Mouse (Mus musculus): ENCODE measurements around the gene Serpinb3b.
"Not testable (repeated sequence)": the region's sequence is repeated elsewhere in the genome, so short reads cannot be mapped to it uniquely, and the experiment has no call there.

Gene Serpinb3b

GRCm38 (mm10) chr1:107278261-107278660 lies at the start of gene Serpinb3b, which contains the start of gene Serpinb3c:
Serpinb3b (minus strand) TSS chr1:107278361.
Serpinb3c (minus strand) TSS chr1:107278371.
- not testable (repeated sequence) for DNase-seq (ENCODE audit: low spot score)

DNA sequence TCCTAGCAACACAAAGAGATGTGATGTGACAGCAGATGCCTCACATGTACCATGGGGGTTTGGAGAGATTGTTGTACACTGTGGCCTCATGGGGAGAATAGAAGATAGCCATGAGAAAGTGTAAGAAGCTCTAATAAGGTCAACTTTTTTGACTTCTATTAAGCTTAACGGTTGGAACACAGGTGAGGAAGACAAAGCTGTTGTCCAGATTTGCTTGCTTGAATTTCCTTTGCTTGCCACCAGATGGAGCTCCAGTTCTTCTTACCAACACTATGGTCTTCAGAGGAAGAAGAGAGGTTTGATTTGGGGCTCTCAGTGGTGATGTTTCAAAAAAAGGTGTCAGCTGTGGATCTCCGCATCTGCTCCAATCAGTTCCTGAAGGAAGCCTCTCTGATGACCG lies 35.0 kb downstream of the Serpinb3b start:
- DNase-seq (ENCODE audit: low spot score): not testable (repeated sequence)

DNA sequence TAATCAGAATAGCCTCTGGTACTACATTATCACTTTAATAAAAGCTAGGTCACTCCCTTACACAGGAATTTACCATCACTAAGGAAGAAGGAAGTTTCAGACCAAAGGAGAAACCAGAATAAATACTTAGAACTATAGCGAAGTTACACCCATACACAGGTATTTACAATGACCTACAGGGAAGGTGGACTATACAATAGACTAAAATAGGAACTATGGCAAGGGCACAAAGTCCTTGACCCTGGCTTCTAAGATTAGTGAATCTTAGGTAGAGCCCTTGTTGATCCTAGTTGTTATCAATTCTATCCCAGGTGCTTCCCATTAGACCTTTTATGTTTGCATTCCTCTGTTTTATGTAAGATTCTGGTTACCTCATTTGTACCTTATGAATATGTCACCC lies 60.9 kb downstream of the Serpinb3b start:
- not testable (repeated sequence) for DNase-seq (ENCODE audit: low spot score)

DNA sequence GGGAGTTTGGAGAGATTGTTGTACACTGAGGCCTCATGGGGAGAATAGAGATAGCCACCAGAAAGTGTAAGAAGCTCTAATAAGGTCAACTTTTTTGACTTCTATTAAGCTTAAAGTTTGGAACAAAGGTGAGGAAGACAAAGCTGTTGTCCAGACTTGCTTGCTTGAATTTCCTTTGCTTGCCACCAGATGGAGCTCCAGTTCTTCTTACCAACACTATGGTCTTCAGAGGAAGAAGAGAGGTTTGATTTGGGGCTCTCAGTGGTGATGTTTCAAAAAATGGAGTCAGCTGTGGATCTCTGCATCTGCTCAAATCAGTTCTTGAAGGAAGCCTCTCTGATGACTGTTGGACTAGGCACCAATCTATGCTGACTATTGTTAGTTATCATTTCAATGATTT lies 150.7 kb downstream of the Serpinb3b start:
- DNase-seq (ENCODE audit: low spot score): not testable (repeated sequence)

All from c-Kit-positive CD71-positive TER-119-positive erythroid progenitor cells, embryonic 14.5 days (primary cell).